Mouse (Mus musculus) C2C12 (cell line): Measurements from ENCODE around the gene Wtap.

Experiments
- CEBPB ChIP-seq: IDR thresholded peaks from one replicate; pipeline ENCODE4 v1.6.1; 2011; ENCODE audit warnings: low read depth, mild to moderate bottlenecking, control low read depth, moderate library complexity
- CTCF ChIP-seq: IDR thresholded peaks from one replicate; pipeline ENCODE4 v1.5.1; 2011; ENCODE audit not compliant: control insufficient read depth, insufficient read depth, insufficient read length
- MAX ChIP-seq: IDR thresholded peaks from one replicate; pipeline ENCODE4 v1.6.1; 2011; ENCODE audit warnings: mild to moderate bottlenecking, control low read depth
- MYOD1 ChIP-seq: IDR thresholded peaks from one replicate; pipeline ENCODE4 v1.6.1; 2011; ENCODE audit warnings: low read depth; ENCODE audit not compliant: control insufficient read depth, insufficient read length
- MYOG ChIP-seq: IDR thresholded peaks from one replicate; pipeline ENCODE4 v1.6.1; 2011; ENCODE audit not compliant: control insufficient read depth, insufficient read length; ENCODE audit errors: extremely low read depth
- USF1 ChIP-seq: IDR thresholded peaks from one replicate; pipeline ENCODE4 v1.6.1; 2011; ENCODE audit warnings: low read depth, mild to moderate bottlenecking, control low read depth, moderate library complexity

GRCm38 (mm10) chr17:12994069-12994468 lies at the start of gene Wtap:
- TF ChIP-seq USF1 (no peak), CTCF (no peak), MYOG (no peak), MAX (no peak), CEBPB (no peak), MYOD1 (no peak)
